Mouse (Mus musculus): ENCODE measurements around the gene Csrp2. TPM values are rescaled to one million over a fixed set of nuclear protein-coding genes. Genes with fewer than 3 reads are reported as not detected.
A peak's percentile ranks its signal among the peaks of the same experiment; 100 is the strongest.

The Csrp2 gene
- polyA plus RNA-seq, 1 experiment = 9.7 TPM

GRCm38 (mm10) chr10:110959781-110960180, 40.2 kb downstream of the Csrp2 start:
- Histone ChIP-seq H3K4me3 (ENCODE audit: extremely low read depth, insufficient read depth, insufficient read length) (no peak overlapping the region), H3K27me3 (ENCODE audit: control insufficient read depth, insufficient read depth, low read length) (no peaks in the 10 kb centered on the region), H3K4me1 (ENCODE audit: control insufficient read depth, insufficient read depth, insufficient read length) (no peaks in the 10 kb centered on the region), H3K27ac (ENCODE audit: insufficient read depth, low read length) (no peak overlapping the region), H3K36me3 (ENCODE audit: control insufficient read depth, insufficient read depth, low read length) (peaks cover 17% of the 10 kb centered on the region)
- TF ChIP-seq POLR2A (IDR thresholded peaks at IDR 0.05; ENCODE audit: low read depth, low read length) (no peak), CTCF (IDR thresholded peaks at IDR 0.05; ENCODE audit: extremely low read depth, insufficient read depth, insufficient read length, insufficient replicate concordance) (no peak)
- no peak for DNase-seq (ENCODE audit: low read depth in 1 of 2, low spot score in 2 of 2)
- 95% methylated on average over 8 of the region's 8 CpGs for WGBS

DNA sequence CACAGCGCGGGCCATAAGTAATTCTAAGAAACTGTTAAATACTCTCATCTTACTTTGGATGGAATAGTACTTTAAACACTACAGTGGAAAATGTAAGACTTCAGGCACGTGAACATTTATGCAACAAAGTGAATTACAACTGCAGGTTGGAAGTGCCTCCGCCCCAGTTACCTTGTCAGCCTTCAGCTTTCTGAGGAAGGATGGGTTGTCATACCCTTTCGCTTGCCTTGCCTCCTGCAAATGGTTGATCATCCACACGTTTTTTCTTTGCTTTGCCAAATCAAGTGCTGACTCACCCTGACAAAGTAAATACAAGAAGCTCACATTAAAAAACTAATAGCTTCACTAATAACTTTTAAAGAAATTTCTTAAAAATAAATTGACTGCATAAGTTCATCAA, 41.3 kb downstream of the Csrp2 start:
- Histone ChIP-seq H3K27ac (ENCODE audit: insufficient read depth, low read length) (no peak overlapping the region), H3K27me3 (ENCODE audit: control insufficient read depth, insufficient read depth, low read length) (no peaks in the 10 kb centered on the region), H3K4me3 (ENCODE audit: extremely low read depth, insufficient read depth, insufficient read length) (no peak overlapping the region), H3K36me3 (ENCODE audit: control insufficient read depth, insufficient read depth, low read length) (peaks cover 15% of the 10 kb centered on the region), H3K4me1 (ENCODE audit: control insufficient read depth, insufficient read depth, insufficient read length) (no peaks in the 10 kb centered on the region)
- 93% methylated on average over 6 of the region's 6 CpGs for WGBS
- TF ChIP-seq POLR2A (IDR thresholded peaks at IDR 0.05; ENCODE audit: low read depth, low read length) (no peak), CTCF (IDR thresholded peaks at IDR 0.05; ENCODE audit: extremely low read depth, insufficient read depth, insufficient read length, insufficient replicate concordance) (no peak)
- no peak for DNase-seq (ENCODE audit: low read depth in 1 of 2, low spot score in 2 of 2)

- H3K36me3 ChIP-seq (ENCODE audit: control insufficient read depth, insufficient read depth, low read length) = peaks cover 12% of the 10 kb centered on the region
- no peak for DNase-seq (ENCODE audit: low read depth in 1 of 2, low spot score in 2 of 2)
Measured at GRCm38 (mm10) chr10:110962172-110962571, 42.6 kb downstream of the Csrp2 start.

GRCm38 (mm10) chr10:110971044-110971443, 51.5 kb downstream of the Csrp2 start:
- WGBS = 91% methylated on average over 3 of the region's 3 CpGs
- H3K4me3 ChIP-seq (ENCODE audit: extremely low read depth, insufficient read depth, insufficient read length) = no peak overlapping the region
- no peak overlapping the region for H3K27ac ChIP-seq (ENCODE audit: insufficient read depth, low read length)
- H3K4me1 ChIP-seq (ENCODE audit: control insufficient read depth, insufficient read depth, insufficient read length) = no peaks in the 10 kb centered on the region
- H3K27me3 ChIP-seq (ENCODE audit: control insufficient read depth, insufficient read depth, low read length) = no peaks in the 10 kb centered on the region
- no peak for TF ChIP-seq CTCF (IDR thresholded peaks at IDR 0.05; ENCODE audit: extremely low read depth, insufficient read depth, insufficient read length, insufficient replicate concordance)
- TF ChIP-seq POLR2A (IDR thresholded peaks at IDR 0.05; ENCODE audit: low read depth, low read length) = no peak
- DNase-seq (ENCODE audit: low read depth in 1 of 2, low spot score in 2 of 2) = no peak
- H3K36me3 ChIP-seq (ENCODE audit: control insufficient read depth, insufficient read depth, low read length) = peaks cover 24% of the 10 kb centered on the region

More at GRCm38 (mm10) chr10:110962172-110962571, 42.6 kb downstream of the Csrp2 start:
- Histone ChIP-seq H3K27ac (ENCODE audit: insufficient read depth, low read length) (no peak overlapping the region), H3K27me3 (ENCODE audit: control insufficient read depth, insufficient read depth, low read length) (no peaks in the 10 kb centered on the region), H3K4me3 (ENCODE audit: extremely low read depth, insufficient read depth, insufficient read length) (no peak overlapping the region), H3K4me1 (ENCODE audit: control insufficient read depth, insufficient read depth, insufficient read length) (no peaks in the 10 kb centered on the region)
- no peak for TF ChIP-seq POLR2A (IDR thresholded peaks at IDR 0.05; ENCODE audit: low read depth, low read length)
- no peak for TF ChIP-seq CTCF (IDR thresholded peaks at IDR 0.05; ENCODE audit: extremely low read depth, insufficient read depth, insufficient read length, insufficient replicate concordance)
- 53% methylated on average over 1 of the region's 1 CpGs for WGBS

DNA sequence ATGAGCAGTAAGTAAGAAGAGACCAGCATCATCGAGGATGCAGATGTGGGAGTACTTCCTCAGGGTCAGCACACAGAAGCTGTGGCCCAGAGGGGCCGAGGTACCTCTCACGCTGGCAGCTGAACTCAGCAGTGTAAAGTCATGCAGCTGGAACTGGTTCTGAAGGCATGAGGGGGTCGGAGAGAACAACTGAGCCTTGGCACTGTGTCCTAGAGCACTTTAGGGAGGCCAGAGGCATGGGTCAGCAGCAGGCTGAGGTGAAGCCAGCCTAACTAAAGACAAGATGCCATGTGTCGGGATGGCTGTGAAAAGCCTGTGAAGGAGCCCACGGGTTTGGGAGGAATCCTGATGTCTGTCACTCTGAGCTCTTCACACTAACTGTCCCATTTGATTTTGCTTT, 51.9 kb downstream of the Csrp2 start:
- Histone ChIP-seq H3K27ac (ENCODE audit: insufficient read depth, low read length) (no peak overlapping the region), H3K36me3 (ENCODE audit: control insufficient read depth, insufficient read depth, low read length) (peaks cover 24% of the 10 kb centered on the region), H3K4me1 (ENCODE audit: control insufficient read depth, insufficient read depth, insufficient read length) (no peaks in the 10 kb centered on the region), H3K4me3 (ENCODE audit: extremely low read depth, insufficient read depth, insufficient read length) (no peak overlapping the region), H3K27me3 (ENCODE audit: control insufficient read depth, insufficient read depth, low read length) (no peaks in the 10 kb centered on the region)
- DNase-seq (ENCODE audit: low read depth in 1 of 2, low spot score in 2 of 2) = no peak
- TF ChIP-seq CTCF (IDR thresholded peaks at IDR 0.05; ENCODE audit: extremely low read depth, insufficient read depth, insufficient read length, insufficient replicate concordance) = no peak
- TF ChIP-seq POLR2A (IDR thresholded peaks at IDR 0.05; ENCODE audit: low read depth, low read length) = no peak
- WGBS = 89% methylated on average over 6 of the region's 6 CpGs

DNA sequence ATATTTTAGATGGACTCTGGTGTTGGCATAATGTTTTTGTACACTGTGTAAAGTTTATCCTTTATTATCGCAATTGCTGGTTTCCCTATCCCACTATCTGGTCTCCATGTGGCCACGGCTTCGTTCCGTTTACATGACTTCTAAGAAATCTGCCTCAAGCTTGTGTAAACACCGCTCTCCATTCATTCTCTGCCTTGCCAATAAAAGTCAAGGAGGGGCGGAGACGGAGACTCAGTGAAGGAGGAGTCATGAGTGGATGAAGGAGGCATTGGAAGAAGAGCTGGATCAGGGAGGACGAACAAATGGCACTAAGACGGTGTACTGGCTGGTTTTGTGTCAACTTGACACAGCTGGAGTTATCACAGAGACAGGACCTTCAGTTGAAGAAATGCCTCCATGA, 52.4 kb downstream of the Csrp2 start:
- no peaks in the 10 kb centered on the region for H3K27me3 ChIP-seq (ENCODE audit: control insufficient read depth, insufficient read depth, low read length)
- peaks cover 25% of the 10 kb centered on the region for H3K36me3 ChIP-seq (ENCODE audit: control insufficient read depth, insufficient read depth, low read length)
- no peak overlapping the region for H3K4me3 ChIP-seq (ENCODE audit: extremely low read depth, insufficient read depth, insufficient read length)
- TF ChIP-seq POLR2A (IDR thresholded peaks at IDR 0.05; ENCODE audit: low read depth, low read length) = no peak
- no peak for TF ChIP-seq CTCF (IDR thresholded peaks at IDR 0.05; ENCODE audit: extremely low read depth, insufficient read depth, insufficient read length, insufficient replicate concordance)
- H3K27ac ChIP-seq (ENCODE audit: insufficient read depth, low read length) = no peak overlapping the region
- DNase-seq (ENCODE audit: low read depth in 1 of 2, low spot score in 2 of 2) = no peak
- 93% methylated on average over 9 of the region's 9 CpGs for WGBS
- H3K4me1 ChIP-seq (ENCODE audit: control insufficient read depth, insufficient read depth, insufficient read length) = no peaks in the 10 kb centered on the region

GRCm38 (mm10) chr10:110974463-110974862, 54.9 kb downstream of the Csrp2 start:
- no peak overlapping the region for H3K27ac ChIP-seq (ENCODE audit: insufficient read depth, low read length)
- peak in 1 of 2 experiments; percentile 15 for DNase-seq (ENCODE audit: low read depth in 1 of 2, low spot score in 2 of 2)
- H3K4me3 ChIP-seq (ENCODE audit: extremely low read depth, insufficient read depth, insufficient read length) = no peak overlapping the region
- no peak for TF ChIP-seq POLR2A (IDR thresholded peaks at IDR 0.05; ENCODE audit: low read depth, low read length)
- H3K36me3 ChIP-seq (ENCODE audit: control insufficient read depth, insufficient read depth, low read length) = peaks cover 22% of the 10 kb centered on the region
- no peaks in the 10 kb centered on the region for H3K27me3 ChIP-seq (ENCODE audit: control insufficient read depth, insufficient read depth, low read length)
- WGBS = 70% methylated on average over 3 of the region's 3 CpGs
- no peaks in the 10 kb centered on the region for H3K4me1 ChIP-seq (ENCODE audit: control insufficient read depth, insufficient read depth, insufficient read length)

Measured in spleen, adult 2 months (tissue).